Mouse (Mus musculus) olfactory bulb, adult 2 months (tissue): ENCODE data around the gene Knop1.

ENCODE experiments used
- CTCF ChIP-seq: fragments of 200-500 bp; IDR thresholded peaks from 2 replicates; pipeline ENCODE4 v1.5.1; 2012; ENCODE audit warnings: low read depth, mild to moderate bottlenecking, low read length, moderate library complexity; ENCODE audit not compliant: insufficient read depth
- POLR2A ChIP-seq: fragments of 200-500 bp; IDR thresholded peaks from 2 replicates; pipeline ENCODE4 v1.6.1; 2012; ENCODE audit warnings: mild to moderate bottlenecking, low read depth, low read length, moderate library complexity; ENCODE audit not compliant: insufficient read depth

- no peak for TF ChIP-seq CTCF
- TF ChIP-seq POLR2A: no peak
Measured at GRCm38 (mm10) chr7:118895469-118896450, 39.7 kb upstream of the Knop1 start.
